Mouse (Mus musculus) adrenal gland, adult 10 weeks (tissue): Measurements from ENCODE around the gene Lrrc47. TPM values are rescaled to one million over a fixed set of nuclear protein-coding genes. Genes with fewer than 3 reads are reported as not detected.

Experiments used
- polyA plus RNA-seq: library from polyadenylated mRNA; stranded (reverse); fragments of 350-450 nt; fragmentation: Illumina TruSeq; extraction: RNeasy Lipid Tissue Mini Kit (QIAGEN cat#74804); gene quantifications from one replicate; pipeline ENCODE4 v1.2.3, GENCODE M21; 2014; ENCODE audit warnings: low read depth, low replicate concordance

Gene Lrrc47
- 18.2 TPM for polyA plus RNA-seq

GRCm38 (mm10) chr4:154011646-154012089, at the start of gene Lrrc47:
TSS of gene Lrrc47 (plus strand) at chr4:154011731.

GRCm38 (mm10) chr4:153974431-153975291, 36.9 kb upstream of the Lrrc47 start, which contains the start of the genes Dffb and Cep104:
TSS of gene Dffb (minus strand) at chr4:153975126.
TSS of gene Cep104 (plus strand) at chr4:153975194.

GRCm38 (mm10) chr4:154025641-154026440, 14.3 kb downstream of the Lrrc47 start, which contains the start of gene Smim1:
TSS of gene Smim1 (minus strand) at chr4:154026230.

GRCm38 (mm10) chr4:154042577-154042976, 31.0 kb downstream of the Lrrc47 start, which contains the start of gene Ccdc27:
TSS of gene Ccdc27 (minus strand) at chr4:154042677.

Other genes starting within 250 kb of the Lrrc47 start
- gene A430005L14Rik, start 54.5 kb upstream of the Lrrc47 start, polyA plus RNA-seq, result 5.5 TPM
- 1.7 TPM for gene Dffb, start 36.6 kb upstream of the Lrrc47 start, polyA plus RNA-seq
- gene Cep104, start 36.5 kb upstream of the Lrrc47 start, polyA plus RNA-seq, result 35.3 TPM
- 1.3 TPM for gene Smim1, start 14.5 kb downstream of the Lrrc47 start, polyA plus RNA-seq
- gene Ccdc27, start 30.9 kb downstream of the Lrrc47 start, polyA plus RNA-seq, result not detected
- gene Trp73, start 128.5 kb downstream of the Lrrc47 start, polyA plus RNA-seq, result not detected
- gene Wrap73, start 130.6 kb downstream of the Lrrc47 start, polyA plus RNA-seq, result 3.1 TPM
- 151 TPM for gene Tprgl, start 148.9 kb downstream of the Lrrc47 start, polyA plus RNA-seq
- gene Megf6, start 159.0 kb downstream of the Lrrc47 start, polyA plus RNA-seq, result not detected